ENCODE assay signal across 8 mouse cellular contexts in the genomic region with DNA sequence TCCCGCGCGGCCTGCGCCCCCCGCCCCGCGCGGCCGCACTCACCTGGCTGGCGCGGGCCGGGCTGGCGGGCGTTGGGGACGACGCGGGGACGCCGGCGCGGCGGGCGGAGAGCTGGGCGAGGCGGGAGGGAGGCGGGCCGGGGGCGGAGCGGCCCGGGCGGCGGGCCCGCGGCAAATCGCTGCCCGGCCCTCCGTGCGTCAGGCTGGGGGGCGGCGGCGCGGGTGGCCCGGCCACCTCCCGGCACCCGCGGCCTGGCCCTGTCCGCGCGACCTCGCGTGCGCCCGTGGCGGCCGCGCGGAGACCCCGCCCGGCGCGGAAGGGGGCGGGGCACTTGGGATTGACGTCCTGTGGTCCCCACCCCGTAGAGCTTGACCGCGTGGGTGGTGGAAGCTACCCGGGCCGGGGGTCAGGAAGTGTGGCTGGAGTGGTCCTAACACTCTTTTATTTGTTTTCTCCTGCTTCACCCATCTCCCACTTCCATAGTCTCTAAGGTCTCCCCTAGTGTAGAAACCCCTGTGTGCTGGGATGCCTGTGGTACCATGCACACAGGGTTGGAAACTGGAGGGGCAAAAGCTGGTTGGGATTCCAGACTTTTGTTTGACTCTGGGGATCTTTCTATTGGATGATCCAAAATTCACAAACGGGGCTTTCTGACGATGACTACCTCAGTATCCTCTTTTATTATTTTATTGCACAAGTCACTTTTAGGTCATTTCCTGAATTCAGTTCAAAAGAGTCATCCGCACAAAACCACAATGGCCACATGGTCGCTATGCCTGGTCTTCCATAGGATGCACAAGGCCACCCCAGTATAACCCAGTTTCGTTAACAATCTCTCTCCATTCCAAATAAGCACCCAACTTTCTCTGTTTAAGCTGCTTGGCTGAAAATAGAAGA. TPM values are rescaled to one million over a fixed set of nuclear protein-coding genes. Genes with fewer than 3 reads are reported as not detected.
DNase-seq lines count a peak whose midpoint lies in the region; ATAC-seq and TF ChIP-seq lines count a peak whose summit lies in the region.

A gene (minus strand): TSS at position 81 of the 898 bp plus-strand sequence.

- peak within 1 kb of the TSS; percentile 94 for H3K4me2 ChIP-seq in heart, embryonic 15.5 days
- H3K4me2 ChIP-seq in liver, embryonic 15.5 days, result peak within 1 kb of the TSS; percentile 78

- H3K4me3 ChIP-seq in bone marrow, adult 2 months (replicated peaks; ENCODE audit: control insufficient read depth, low read depth, low read length), result peak within 1 kb of the TSS; percentile 51
- peak within 1 kb of the TSS; percentile 92 for H3K4me3 ChIP-seq in forebrain, embryonic 10.5 days
- peak within 1 kb of the TSS; percentile 88 for H3K4me3 ChIP-seq in heart, embryonic 15.5 days
- H3K4me3 ChIP-seq in liver, embryonic 15.5 days (replicated peaks), result peak within 1 kb of the TSS; percentile 58

- TF ChIP-seq CTCF in bone marrow, adult 2 months (IDR thresholded peaks at IDR 0.05; ENCODE audit: control insufficient read depth, insufficient read depth, low read length), result no peak

- no peak for TF ChIP-seq POLR2A in bone marrow, adult 2 months (IDR thresholded peaks at IDR 0.05; ENCODE audit: borderline replicate concordance, control insufficient read depth, low read depth, low read length)

- peak within 1 kb of the TSS; percentile 95 for H3K9ac ChIP-seq in heart, embryonic 15.5 days
- peak within 1 kb of the TSS; percentile 37 for H3K9ac ChIP-seq in liver, embryonic 15.5 days

- peak within 1 kb of the TSS; percentile 61; the same call in 1 of the 2 replicates for H3K27ac ChIP-seq in bone marrow, adult 2 months (ENCODE audit: control insufficient read depth, insufficient read depth, low read depth, low read length, poor library complexity)
- peak within 1 kb of the TSS; percentile 92 for H3K27ac ChIP-seq in forebrain, embryonic 10.5 days
- H3K27ac ChIP-seq in heart, embryonic 15.5 days, result peak within 1 kb of the TSS; percentile 68
- H3K27ac ChIP-seq in liver, embryonic 15.5 days (replicated peaks), result no peak within 1 kb of the TSS

- no peaks in the 10 kb centered on the region; the same call in 1 of the 2 replicates for H3K4me1 ChIP-seq in bone marrow, adult 2 months (ENCODE audit: control insufficient read depth, insufficient read depth, low read length)
- H3K4me1 ChIP-seq in forebrain, embryonic 10.5 days, result peaks cover 18% of the 10 kb centered on the region
- H3K4me1 ChIP-seq in heart, embryonic 15.5 days (replicated peaks), result peaks cover 7% of the 10 kb centered on the region
- peaks cover 3% of the 10 kb centered on the region; the same call in 1 of the 2 replicates for H3K4me1 ChIP-seq in liver, embryonic 15.5 days (replicated peaks)

- no peaks in the 10 kb centered on the region for H3K9me3 ChIP-seq in forebrain, embryonic 10.5 days
- H3K9me3 ChIP-seq in heart, embryonic 15.5 days (replicated peaks), result no peaks in the 10 kb centered on the region
- no peaks in the 10 kb centered on the region for H3K9me3 ChIP-seq in liver, embryonic 15.5 days (replicated peaks)

- 0 out of 2 replicates have a peak, but pooled peaks cover 2% of the 10 kb centered on the region for H3K36me3 ChIP-seq in forebrain, embryonic 10.5 days (replicated peaks)
- H3K36me3 ChIP-seq in heart, embryonic 15.5 days, result no peaks in the 10 kb centered on the region
- no peaks in the 10 kb centered on the region for H3K36me3 ChIP-seq in liver, embryonic 15.5 days (replicated peaks)

- H3K27me3 ChIP-seq in forebrain, embryonic 10.5 days (ENCODE audit: poor library complexity, severe bottlenecking), result peaks cover 9% of the 10 kb centered on the region; the same call in 1 of the 2 replicates
- no peaks in the 10 kb centered on the region for H3K27me3 ChIP-seq in heart, embryonic 15.5 days
- H3K27me3 ChIP-seq in liver, embryonic 15.5 days, result peaks cover 39% of the 10 kb centered on the region

- ATAC-seq in heart, embryonic 15.5 days (replicated peaks; ENCODE audit: insufficient number of reproducible peaks, insufficient read depth, low FRiP score, low read depth), result peak; percentile 88
- ATAC-seq in liver, embryonic 15.5 days (ENCODE audit: insufficient read depth), result peak; percentile 60

- DNase-seq in CD4-positive helper T cell, adult 2 months (ENCODE audit: low read depth, low spot score), result peak; percentile 52
- peak; percentile 71 for DNase-seq in forebrain, embryonic 10.5 days (ENCODE audit: extremely low spot score, low spot score)
- peak; percentile 87 for DNase-seq in kidney, postnatal 10 days
- peak; percentile 83 for DNase-seq in neural tube, embryonic 10.5 days (ENCODE audit: extremely low spot score, low spot score)
- peak; percentile 46 for DNase-seq in thymus, postnatal 0 days (ENCODE audit: low spot score)

- WGBS in bone marrow, adult 2 months, result 13% methylated on average over 69 of the region's 73 CpGs
- 8% methylated on average over 40 of the region's 73 CpGs for WGBS in forebrain, embryonic 10.5 days
- WGBS in heart, embryonic 15.5 days, result 5% methylated on average over 51 of the region's 73 CpGs
- 3% methylated on average over 42 of the region's 73 CpGs for WGBS in liver, embryonic 15.5 days (ENCODE audit: insufficient replicate concordance)

RNA-seq across cellular contexts. Expression of the gene that starts here (rescaled TPM):
- 0.47 and 2.7 TPM in 2 replicates for polyA plus RNA-seq in bone marrow, adult 2 months (2011; ENCODE audit: insufficient read depth, insufficient read length, low replicate concordance, missing spikeins)
- 15.2 and 16.6 TPM in 2 replicates for polyA plus RNA-seq in forebrain, embryonic 10.5 days (2016; fragmentation: Nextera tagmentation; extraction: Ambion mirVana)
- 9.7 and 11.8 TPM in 2 replicates for polyA plus RNA-seq in heart, embryonic 15.5 days (2015; fragmentation: Nextera tagmentation; extraction: Ambion mirVana)
- polyA plus RNA-seq in liver, embryonic 15.5 days (2015; fragmentation: Nextera tagmentation; extraction: Ambion mirVana), result 0.58 and 0.67 TPM in 2 replicates
- polyA plus RNA-seq in thymus, postnatal 0 days (2015; fragmentation: Nextera tagmentation; extraction: Ambion mirVana), result 9.5 and 11.0 TPM in 2 replicates

Comparison
In these comparisons a context has a peak if more than half of its experiments do, and no peak if none do; other contexts are left out.
1. Peak in ATAC-seq, H3K4me3 ChIP-seq, H3K9ac ChIP-seq and H3K4me2 ChIP-seq in liver, embryonic 15.5 days; RNA of the gene not detected or under 1 TPM.